Mouse (Mus musculus) megakaryocyte, adult 5-6 weeks (primary cell): Measurements from ENCODE around the gene Gfral. TPM values are rescaled to one million over a fixed set of nuclear protein-coding genes. Genes with fewer than 3 reads are reported as not detected.
"Not testable (repeated sequence)": the region's sequence is repeated elsewhere in the genome, so short reads cannot be mapped to it uniquely, and the experiment has no call there.

Experiments used
- ATAC-seq: 2 replicates; pipeline ENCODE4 v1.8.0; 2016; ENCODE audit warnings: mild to moderate bottlenecking, inconsistent platforms; ENCODE audit not compliant: poor library complexity, severe bottlenecking
- total RNA-seq, 2 experiments: library from RNA; stranded (forward) in 1 of 2; stranded (reverse) in 1 of 2; fragments of 153-499, 151-499 nt in 1 of 2; fragments of 221-1000, 200-1000 nt in 1 of 2; gene quantifications; 2 replicates each; pipeline versions ENCODE4 v1.2.3 to v1.2.4; 2015 to 2017

Gfral gene
- total RNA-seq, 2 experiments from 2014 or later, result not detected

GRCm38 (mm10) chr9:76129353-76129752, 84.1 kb downstream of the Gfral start:
- ATAC-seq, result no peak

GRCm38 (mm10) chr9:76124249-76124648, 89.2 kb downstream of the Gfral start:
- no peak for ATAC-seq

GRCm38 (mm10) chr9:76122888-76123287, 90.6 kb downstream of the Gfral start:
- not testable (repeated sequence) for ATAC-seq

Other genes starting within 250 kb of the Gfral start
- gene Hmgcll1, start 198.8 kb downstream of the Gfral start, total RNA-seq (2015), result 0.54 TPM in 1 of 2 replicates, not detected in the other
- 1.1 TPM in 1 of 2 replicates, not detected in the other for gene Hmgcll1, start 198.8 kb downstream of the Gfral start, total RNA-seq (2017)
- not detected in 2 replicates for gene Hcrtr2, start 110.2 kb upstream of the Gfral start, total RNA-seq (2015)
- gene Hcrtr2, start 110.2 kb upstream of the Gfral start, total RNA-seq (2017), result not detected in 2 replicates